Mouse (Mus musculus): ENCODE data around the gene Olfr484.
"Not testable (repeated sequence)": the region's sequence is repeated elsewhere in the genome, so short reads cannot be mapped to it uniquely, and the experiment has no call there.

The Olfr484 gene

GRCm38 (mm10) chr7:108127349-108127748 lies at the start of gene Olfr484:
Olfr484 (minus strand) TSS chr7:108127449.
- DNase-seq = no peak

- not testable (repeated sequence) for DNase-seq
Measured at GRCm38 (mm10) chr7:108172642-108173041, 45.4 kb upstream of the Olfr484 start, which contains the start of gene Olfr486. Olfr486 (minus strand) TSS chr7:108172742.

GRCm38 (mm10) chr7:108159771-108160170 lies 32.5 kb upstream of the Olfr484 start, which contains the start of gene Olfr485:
Olfr485 (minus strand) TSS chr7:108159871.
- DNase-seq = no peak

GRCm38 (mm10) chr7:108121416-108121815 lies 5.8 kb downstream of the Olfr484 start:
- DNase-seq = no peak

- DNase-seq = no peak
Measured at GRCm38 (mm10) chr7:108120681-108121080, 6.6 kb downstream of the Olfr484 start.

GRCm38 (mm10) chr7:108100549-108100948 lies 26.7 kb downstream of the Olfr484 start, which contains the start of gene Olfr483:
Olfr483 (plus strand) TSS chr7:108100849.
- no peak for DNase-seq

GRCm38 (mm10) chr7:108097486-108097885 lies 29.8 kb downstream of the Olfr484 start, which contains the start of gene Olfr482:
Olfr482 (minus strand) TSS chr7:108097586.
- no peak for DNase-seq

- no peak for DNase-seq
Measured at GRCm38 (mm10) chr7:108079555-108079954, 47.7 kb downstream of the Olfr484 start, which contains the start of gene Olfr481. Olfr481 (plus strand) TSS chr7:108079855.

Data from embryo, embryonic 11 days (tissue).